In genomic region chr15:100247296-100247695, GRCm38 (mm10) we compare ENCODE assay signal across 42 mouse cellular contexts. TPM values are rescaled to one million over a fixed set of nuclear protein-coding genes. Genes with fewer than 3 reads are reported as not detected.
"Had no signal": no experiment of that assay in that cellular context is flagged by ENCODE, and none has a peak within 500 bp of the region (broad histone marks: within the 10 kb centered on the region; RNA-seq: fewer than 3 reads in every experiment).

No protein-coding gene starts in this region.

- H3K27me3 ChIP-seq: heart, embryonic 13.5 days; heart, embryonic 15.5 days; hindbrain, embryonic 13.5 days; hindbrain, embryonic 15.5 days; kidney, embryonic 15.5 days; limb, embryonic 13.5 days; limb, embryonic 15.5 days had no signal

- H3K9ac ChIP-seq: heart, embryonic 13.5 days; heart, embryonic 15.5 days; hindbrain, embryonic 13.5 days; hindbrain, embryonic 15.5 days; kidney, embryonic 15.5 days; limb, embryonic 13.5 days; limb, embryonic 15.5 days had no signal

- H3K9me3 ChIP-seq: heart, embryonic 13.5 days; heart, embryonic 15.5 days; hindbrain, embryonic 13.5 days; hindbrain, embryonic 15.5 days; kidney, embryonic 15.5 days; limb, embryonic 13.5 days; limb, embryonic 15.5 days had no signal

- ATAC-seq: hindbrain, postnatal 0 days; intestine, embryonic 16.5 days had no signal

- H3K4me3 ChIP-seq: heart, adult 2 months; heart, embryonic 13.5 days; heart, embryonic 15.5 days; hindbrain, embryonic 13.5 days; hindbrain, embryonic 15.5 days; kidney, embryonic 15.5 days; limb, embryonic 13.5 days; limb, embryonic 15.5 days had no signal

- H3K4me1 ChIP-seq: heart, embryonic 13.5 days; heart, embryonic 15.5 days; hindbrain, embryonic 13.5 days; hindbrain, embryonic 15.5 days; kidney, embryonic 15.5 days; limb, embryonic 13.5 days; limb, embryonic 15.5 days had no signal

- DNase-seq: gastrocnemius, postnatal 14 days; gastrocnemius, postnatal 36 days; heart, adult 11 months; heart, adult 2 months; heart, postnatal 14 days; heart, postnatal 36 days; kidney, adult 11 months; kidney, adult 2 months; kidney, adult 9 months; kidney, postnatal 14 days; kidney, postnatal 36 days; layer of hippocampus, adult 9-11 months; layer of hippocampus, postnatal 36 days; left cerebral cortex, postnatal 4 days had no signal

- H3K4me2 ChIP-seq: heart, embryonic 11.5 days; heart, embryonic 13.5 days; heart, embryonic 15.5 days; hindbrain, embryonic 13.5 days; hindbrain, embryonic 15.5 days; kidney, embryonic 15.5 days; limb, embryonic 13.5 days; limb, embryonic 15.5 days had no signal

- H3K27ac ChIP-seq: heart, adult 2 months; heart, embryonic 13.5 days; heart, embryonic 15.5 days; hindbrain, embryonic 13.5 days; hindbrain, embryonic 15.5 days; hindbrain, postnatal 0 days; kidney, embryonic 15.5 days; kidney, postnatal 0 days; limb, embryonic 13.5 days; limb, embryonic 15.5 days had no signal

RNA-seq across cellular contexts. Expression of gene Tmprss12, which starts 33.3 kb away (rescaled TPM):
- total RNA-seq: gastrocnemius, adult 18-20 months; gastrocnemius, adult 8-10 months; gastrocnemius, postnatal 14 days; gastrocnemius, postnatal 36 days; heart, adult 2 months; heart, postnatal 14 days; heart, postnatal 36 days; hematopoietic stem cell, adult 5-6 weeks; hindbrain, postnatal 0 days; layer of hippocampus, adult 18-20 months; layer of hippocampus, adult 8-10 months; layer of hippocampus, postnatal 14 days; layer of hippocampus, postnatal 36 days; left cerebral cortex, adult 18-20 months; left cerebral cortex, adult 8-10 months; left cerebral cortex, postnatal 10 days; left cerebral cortex, postnatal 25 days; left cerebral cortex, postnatal 4 days; liver, adult 2 months had no signal
- polyA plus RNA-seq: gonadal fat pad, adult 2 months; heart, adult 2 months; heart, embryonic 11.5 days; heart, embryonic 13.5 days; heart, embryonic 15.5 days; heart, postnatal 0 days; hindbrain, embryonic 11.5 days; hindbrain, embryonic 13.5 days; hindbrain, embryonic 15.5 days; hindbrain, postnatal 0 days; intestine, embryonic 14.5 days; intestine, embryonic 16.5 days; kidney, embryonic 15.5 days; kidney, postnatal 0 days; large intestine, adult 2 months; limb, embryonic 11.5 days; limb, embryonic 13.5 days; limb, embryonic 15.5 days; liver, adult 2 months had no signal
